Mouse (Mus musculus) liver, adult 10 weeks (tissue): ENCODE data around the gene St14. TPM values are rescaled to one million over a fixed set of nuclear protein-coding genes. Genes with fewer than 3 reads are reported as not detected.

Source experiments
- polyA plus RNA-seq: library from polyadenylated mRNA; stranded (reverse); fragments of 350-450 nt; fragmentation: Illumina TruSeq; extraction: RNeasy Lipid Tissue Mini Kit (QIAGEN cat#74804); gene quantifications from one replicate; pipeline ENCODE4 v1.2.3, GENCODE M21; 2014; ENCODE audit warnings: low read depth, low replicate concordance

The St14 gene
- not detected for polyA plus RNA-seq

GRCm38 (mm10) chr9:31131205-31131968 is at the start of gene St14:
Gene St14, minus strand, starts transcription at chr9:31131853.

Other genes starting within 250 kb of the St14 start
- 0.16 TPM for gene Adamts15, start 209.4 kb downstream of the St14 start, polyA plus RNA-seq
- gene Adamts8, start 189.3 kb downstream of the St14 start, polyA plus RNA-seq: not detected
- gene Zbtb44, start 101.2 kb downstream of the St14 start, polyA plus RNA-seq: 28.6 TPM
- 263 TPM for gene Aplp2, start 80.0 kb upstream of the St14 start, polyA plus RNA-seq
- 5.6 TPM for gene Prdm10, start 148.7 kb upstream of the St14 start, polyA plus RNA-seq